Mouse (Mus musculus): ENCODE measurements at regions not wholly inside any gene's neighbourhood (a gene's known extent, or its start where the extent isn't known, plus 50 kb on each side); places are given as distances from the start of the nearest gene placed in this dataset.

DNA sequence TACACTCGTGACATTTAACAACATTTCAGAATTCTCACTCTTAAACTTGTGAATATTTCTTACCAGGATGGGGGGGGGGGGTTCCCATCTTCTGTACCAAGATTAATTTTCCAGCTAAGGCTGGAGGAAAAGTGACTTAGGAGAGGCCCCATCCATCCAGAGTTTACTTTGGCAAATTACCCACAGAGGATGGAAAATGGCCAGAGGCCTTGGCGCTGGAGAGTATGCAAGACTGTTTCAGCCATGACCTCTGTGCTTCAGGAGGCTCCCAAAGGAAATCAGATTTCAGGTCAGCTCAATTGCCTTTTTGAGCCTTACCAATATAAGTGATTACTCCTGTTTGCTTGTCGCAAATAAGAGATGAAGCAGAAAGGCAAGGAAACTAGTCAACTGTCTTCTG lies 143.4 kb upstream of the F930015N05Rik start:
- no peak overlapping the region for H3K9ac ChIP-seq
- H3K27me3 ChIP-seq (replicated peaks) = no peaks in the 10 kb centered on the region
- WGBS = 53% methylated on average over 3 of the region's 3 CpGs
- H3K4me1 ChIP-seq = no peaks in the 10 kb centered on the region
- H3K36me3 ChIP-seq = no peaks in the 10 kb centered on the region
- H3K27ac ChIP-seq (replicated peaks) = no peak overlapping the region
- H3K9me3 ChIP-seq = no peaks in the 10 kb centered on the region
- no peak for ATAC-seq (ENCODE audit: extremely low read depth, insufficient number of reproducible peaks, low FRiP score, low TSS enrichment)
- no peak overlapping the region for H3K4me3 ChIP-seq
- H3K4me2 ChIP-seq = no peak overlapping the region

DNA sequence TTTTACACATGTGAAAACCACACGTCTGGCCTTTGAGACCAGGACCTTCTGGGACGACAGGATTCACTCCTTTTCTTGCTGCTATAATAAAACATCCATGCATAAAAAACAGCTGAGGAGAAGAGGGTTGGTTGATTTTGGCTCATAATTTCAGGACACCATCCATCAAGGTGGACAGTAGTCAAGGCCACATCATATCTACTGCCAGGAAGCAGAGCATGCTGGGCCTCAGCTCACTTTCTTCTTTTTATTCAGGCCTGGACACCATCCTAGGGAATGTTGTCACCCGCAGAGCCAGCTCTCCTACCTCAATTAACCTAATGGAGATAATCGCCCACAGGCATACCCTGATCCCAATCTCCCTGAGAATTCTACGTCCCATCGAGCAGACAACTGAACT lies 149.6 kb upstream of the F930015N05Rik start:
- H3K27me3 ChIP-seq (replicated peaks) = peaks cover 11% of the 10 kb centered on the region; the same call in 1 of the 2 replicates
- H3K4me1 ChIP-seq = 0 out of 2 replicates have a peak, but pooled peaks cover 4% of the 10 kb centered on the region
- no peaks in the 10 kb centered on the region for H3K36me3 ChIP-seq
- H3K4me2 ChIP-seq = no peak overlapping the region
- no peaks in the 10 kb centered on the region for H3K9me3 ChIP-seq
- H3K27ac ChIP-seq (replicated peaks) = no peak overlapping the region
- ATAC-seq (ENCODE audit: extremely low read depth, insufficient number of reproducible peaks, low FRiP score, low TSS enrichment) = no peak
- no peak overlapping the region for H3K9ac ChIP-seq
- no peak overlapping the region for H3K4me3 ChIP-seq
- WGBS = 65% methylated on average over 6 of the region's 6 CpGs

DNA sequence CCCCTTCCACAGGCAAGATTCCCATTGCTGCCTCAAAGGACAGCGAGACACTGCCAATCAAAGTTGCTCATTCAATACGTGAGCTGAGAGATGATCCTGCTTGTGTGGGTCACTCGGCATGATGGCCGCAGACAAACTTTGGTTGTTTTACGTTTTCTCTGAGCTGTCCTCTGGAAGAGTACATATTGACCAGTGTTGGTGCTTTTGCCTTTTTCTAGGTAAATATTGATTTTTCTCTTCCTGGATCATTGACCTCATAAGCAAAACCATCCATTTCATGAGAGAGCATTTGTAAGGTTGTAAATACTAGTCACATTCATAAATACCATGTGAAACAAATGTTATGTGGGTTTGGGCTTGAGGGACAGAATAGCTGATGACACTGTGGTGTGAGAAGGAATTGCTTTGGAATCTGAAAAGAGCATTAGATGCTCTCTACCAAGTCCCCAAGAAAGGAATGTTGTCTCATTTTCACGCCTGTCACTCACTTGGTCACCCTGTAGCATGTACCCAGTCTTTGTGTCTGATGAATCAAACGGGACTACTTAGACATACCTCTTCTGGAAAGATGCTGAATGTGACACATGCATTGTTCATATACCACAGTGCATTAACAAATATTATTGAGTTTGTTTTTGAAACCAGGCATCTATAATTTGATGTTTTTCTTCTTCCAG lies 150.7 kb upstream of the F930015N05Rik start:
- H3K4me3 ChIP-seq = no peak overlapping the region
- 78% methylated on average over 7 of the region's 7 CpGs for WGBS
- H3K27ac ChIP-seq (replicated peaks) = no peak overlapping the region
- H3K4me1 ChIP-seq = 0 out of 2 replicates have a peak, but pooled peaks cover 4% of the 10 kb centered on the region
- H3K4me2 ChIP-seq = no peak overlapping the region
- no peaks in the 10 kb centered on the region for H3K36me3 ChIP-seq
- peaks cover 20% of the 10 kb centered on the region for H3K27me3 ChIP-seq (replicated peaks)
- H3K9me3 ChIP-seq = no peaks in the 10 kb centered on the region
- ATAC-seq (ENCODE audit: extremely low read depth, insufficient number of reproducible peaks, low FRiP score, low TSS enrichment) = no peak
- no peak overlapping the region for H3K9ac ChIP-seq

DNA sequence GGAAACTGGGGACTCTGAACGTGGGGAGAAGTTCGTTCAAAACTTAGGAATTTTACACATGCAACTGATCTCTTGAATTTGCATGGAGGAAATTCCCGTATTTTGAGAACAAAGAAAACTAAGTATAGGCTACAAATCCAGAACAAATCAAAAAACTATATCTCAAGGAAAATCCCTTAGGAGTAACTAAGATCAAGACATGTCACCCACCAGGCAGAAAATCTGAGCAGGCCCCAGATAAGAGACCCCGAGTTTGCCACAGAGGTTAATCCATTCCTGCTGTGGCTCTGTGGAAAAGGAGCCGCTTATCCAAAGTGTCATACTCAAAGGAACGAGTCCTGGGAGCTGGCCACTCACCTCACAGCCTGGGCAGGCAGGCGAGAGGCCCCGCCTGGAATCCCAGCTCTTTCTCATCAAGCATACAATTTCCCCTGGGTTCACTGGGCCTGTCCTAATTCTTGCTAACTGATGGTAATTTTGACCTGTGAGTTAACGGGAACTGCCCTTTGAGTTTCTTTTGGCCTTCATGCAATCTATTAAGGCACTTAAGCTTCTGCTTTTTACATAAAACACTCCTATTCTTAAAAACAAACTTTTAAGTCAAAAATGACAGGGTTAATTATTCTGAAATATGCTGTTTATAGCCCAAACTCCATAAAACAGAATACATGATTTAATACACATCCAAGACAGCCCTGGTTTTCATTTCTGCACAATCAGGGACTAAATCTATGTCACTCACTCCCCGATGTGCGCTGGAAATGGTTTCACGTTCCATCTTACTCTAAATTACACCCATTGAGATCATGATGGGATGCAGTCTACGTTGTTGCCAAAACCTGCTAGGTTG lies 151.5 kb upstream of the F930015N05Rik start:
- no peaks in the 10 kb centered on the region for H3K9me3 ChIP-seq
- no peak overlapping the region for H3K4me3 ChIP-seq
- no peak for ATAC-seq (ENCODE audit: extremely low read depth, insufficient number of reproducible peaks, low FRiP score, low TSS enrichment)
- no peak overlapping the region for H3K9ac ChIP-seq
- 45% methylated on average over 13 of the region's 13 CpGs for WGBS
- H3K27me3 ChIP-seq (replicated peaks) = peaks cover 25% of the 10 kb centered on the region
- H3K27ac ChIP-seq (replicated peaks) = no peak overlapping the region
- no peak overlapping the region for H3K4me2 ChIP-seq
- 0 out of 2 replicates have a peak, but pooled peaks cover 4% of the 10 kb centered on the region for H3K4me1 ChIP-seq
- H3K36me3 ChIP-seq = no peaks in the 10 kb centered on the region

DNA sequence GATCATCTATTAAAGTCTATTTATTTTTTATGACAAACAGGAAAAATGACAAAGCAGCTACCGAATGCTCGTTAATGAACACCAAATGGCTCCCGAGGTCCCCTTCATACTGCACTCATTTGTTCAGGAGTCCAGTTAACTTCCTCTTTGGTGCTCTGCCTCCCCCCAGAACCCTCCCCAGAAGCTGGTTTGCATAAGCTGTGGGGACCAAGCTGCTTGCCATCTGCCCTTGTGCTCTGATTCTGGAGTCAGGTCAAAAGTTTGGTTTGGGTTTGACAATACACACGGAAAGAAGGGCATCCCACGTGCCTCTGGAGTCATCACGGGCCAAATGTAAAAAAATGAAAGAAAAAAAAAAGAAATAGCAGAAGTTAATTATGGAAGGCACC lies 152.1 kb upstream of the F930015N05Rik start:
- no peaks in the 10 kb centered on the region for H3K36me3 ChIP-seq
- 0 out of 2 replicates have a peak, but pooled peaks cover 4% of the 10 kb centered on the region for H3K4me1 ChIP-seq
- ATAC-seq (ENCODE audit: extremely low read depth, insufficient number of reproducible peaks, low FRiP score, low TSS enrichment) = no peak
- H3K27ac ChIP-seq (replicated peaks) = no peak overlapping the region
- H3K27me3 ChIP-seq (replicated peaks) = peaks cover 31% of the 10 kb centered on the region
- WGBS = 82% methylated on average over 6 of the region's 6 CpGs
- no peaks in the 10 kb centered on the region for H3K9me3 ChIP-seq
- no peak overlapping the region for H3K4me2 ChIP-seq
- no peak overlapping the region for H3K9ac ChIP-seq
- H3K4me3 ChIP-seq = no peak overlapping the region

DNA sequence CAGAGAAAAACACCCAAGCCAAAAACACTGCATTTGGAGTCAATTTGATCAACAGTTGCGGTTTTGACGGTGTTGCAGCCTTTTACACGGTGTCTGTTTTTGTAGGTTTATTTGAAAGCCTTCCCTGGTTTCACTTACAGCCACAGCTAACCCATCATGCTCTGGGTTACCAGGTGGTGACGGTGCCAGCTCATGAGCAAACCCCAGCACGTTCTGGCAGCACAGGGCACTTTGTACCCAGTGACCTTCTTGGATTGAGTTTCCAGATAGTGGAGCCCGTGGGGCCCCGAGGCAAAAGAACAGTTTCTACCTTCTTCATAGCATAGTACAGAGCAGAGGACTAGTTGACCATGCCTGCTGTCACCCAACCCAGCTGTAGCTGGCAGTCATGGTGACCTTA lies 152.6 kb upstream of the F930015N05Rik start:
- Histone ChIP-seq H3K27ac (replicated peaks) (no peak overlapping the region), H3K27me3 (replicated peaks) (peaks cover 36% of the 10 kb centered on the region), H3K4me1 (0 out of 2 replicates have a peak, but pooled peaks cover 4% of the 10 kb centered on the region), H3K36me3 (no peaks in the 10 kb centered on the region), H3K9ac (no peak overlapping the region), H3K4me2 (no peak overlapping the region), H3K9me3 (no peaks in the 10 kb centered on the region), H3K4me3 (no peak overlapping the region)
- WGBS = 67% methylated on average over 7 of the region's 7 CpGs
- no peak for ATAC-seq (ENCODE audit: extremely low read depth, insufficient number of reproducible peaks, low FRiP score, low TSS enrichment)

DNA sequence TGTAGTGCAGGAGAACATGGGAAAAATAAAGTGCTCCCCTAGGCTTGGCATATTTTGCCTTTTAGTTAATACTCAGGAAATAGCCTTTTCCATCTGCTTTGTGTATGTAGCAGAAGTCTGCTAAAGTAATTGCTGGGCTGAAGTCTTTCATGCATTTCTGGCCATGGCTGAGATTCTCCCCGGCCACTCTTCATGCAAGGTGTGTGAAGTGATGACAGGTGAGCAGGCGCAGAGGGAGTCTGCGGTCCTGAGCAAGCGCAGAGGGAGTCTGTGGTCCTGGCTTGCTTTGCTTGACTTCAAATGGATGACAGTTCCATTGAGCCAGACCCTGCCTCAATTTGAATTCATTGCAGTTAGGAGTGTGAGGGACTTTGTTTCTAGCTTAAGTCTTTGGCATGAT lies 153.6 kb upstream of the F930015N05Rik start:
- ATAC-seq (ENCODE audit: extremely low read depth, insufficient number of reproducible peaks, low FRiP score, low TSS enrichment) = no peak
- WGBS = 63% methylated on average over 4 of the region's 4 CpGs
- no peaks in the 10 kb centered on the region for H3K9me3 ChIP-seq
- no peak overlapping the region for H3K9ac ChIP-seq
- peaks cover 46% of the 10 kb centered on the region for H3K27me3 ChIP-seq (replicated peaks)
- no peak overlapping the region for H3K27ac ChIP-seq (replicated peaks)
- no peaks in the 10 kb centered on the region for H3K36me3 ChIP-seq
- H3K4me3 ChIP-seq = no peak overlapping the region
- H3K4me2 ChIP-seq = no peak overlapping the region
- 0 out of 2 replicates have a peak, but pooled peaks cover 4% of the 10 kb centered on the region for H3K4me1 ChIP-seq

DNA sequence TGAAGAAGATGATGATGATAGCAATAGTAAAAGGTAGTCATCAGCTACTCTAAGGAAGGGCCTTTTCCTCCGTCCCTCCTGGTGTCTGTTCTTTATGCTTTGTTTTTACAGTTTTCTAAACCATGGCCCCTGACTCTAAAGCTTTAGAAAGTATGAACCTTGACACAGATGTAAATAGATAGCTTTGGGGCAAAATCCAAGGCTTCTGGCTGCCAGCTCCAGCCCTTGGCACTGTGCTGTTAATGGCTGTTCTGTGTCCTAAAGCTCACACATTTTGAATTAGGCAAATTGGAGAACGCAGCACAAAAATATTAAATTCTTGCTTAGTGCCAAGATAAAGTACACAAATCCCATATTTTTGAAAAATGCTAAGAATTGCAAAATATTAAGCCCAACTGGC lies 155.8 kb upstream of the F930015N05Rik start:
- Histone ChIP-seq H3K4me1 (peaks cover 11% of the 10 kb centered on the region; the same call in 1 of the 2 replicates), H3K36me3 (no peaks in the 10 kb centered on the region), H3K9ac (no peak overlapping the region), H3K4me2 (no peak overlapping the region), H3K27me3 (replicated peaks) (peaks cover 61% of the 10 kb centered on the region), H3K9me3 (no peaks in the 10 kb centered on the region), H3K4me3 (no peak overlapping the region), H3K27ac (replicated peaks) (no peak overlapping the region)
- 74% methylated on average over 2 of the region's 2 CpGs for WGBS
- ATAC-seq (ENCODE audit: extremely low read depth, insufficient number of reproducible peaks, low FRiP score, low TSS enrichment) = no peak

DNA sequence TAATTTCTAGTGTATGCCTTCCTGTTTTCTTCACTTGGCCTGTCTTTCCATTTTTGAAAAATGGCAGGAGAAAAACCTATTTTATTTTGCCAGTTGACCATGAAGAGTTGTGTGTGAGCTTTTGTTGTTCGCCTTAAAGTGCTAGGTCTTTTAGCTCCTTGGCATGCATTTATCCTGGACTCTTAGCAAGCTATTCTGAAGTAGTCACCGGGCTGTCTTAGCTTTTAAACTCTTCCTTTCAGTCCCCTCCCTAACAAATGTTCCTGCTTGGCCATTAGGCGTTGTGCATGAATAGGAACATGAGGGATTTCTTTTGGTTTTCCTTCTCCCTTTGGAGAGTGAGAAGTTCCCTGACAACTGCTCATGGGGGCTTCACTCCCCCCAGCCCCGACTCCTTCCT lies 160.9 kb upstream of the F930015N05Rik start:
- H3K36me3 ChIP-seq = no peaks in the 10 kb centered on the region
- H3K9me3 ChIP-seq = 0 out of 2 replicates have a peak, but pooled peaks cover 4% of the 10 kb centered on the region
- H3K27ac ChIP-seq (replicated peaks) = no peak overlapping the region
- ATAC-seq (ENCODE audit: extremely low read depth, insufficient number of reproducible peaks, low FRiP score, low TSS enrichment) = no peak
- no peak overlapping the region for H3K9ac ChIP-seq
- peaks cover 54% of the 10 kb centered on the region for H3K27me3 ChIP-seq (replicated peaks)
- H3K4me1 ChIP-seq = peaks cover 42% of the 10 kb centered on the region
- H3K4me3 ChIP-seq = no peak overlapping the region
- no peak overlapping the region for H3K4me2 ChIP-seq
- WGBS = 79% methylated on average over 4 of the region's 4 CpGs

DNA sequence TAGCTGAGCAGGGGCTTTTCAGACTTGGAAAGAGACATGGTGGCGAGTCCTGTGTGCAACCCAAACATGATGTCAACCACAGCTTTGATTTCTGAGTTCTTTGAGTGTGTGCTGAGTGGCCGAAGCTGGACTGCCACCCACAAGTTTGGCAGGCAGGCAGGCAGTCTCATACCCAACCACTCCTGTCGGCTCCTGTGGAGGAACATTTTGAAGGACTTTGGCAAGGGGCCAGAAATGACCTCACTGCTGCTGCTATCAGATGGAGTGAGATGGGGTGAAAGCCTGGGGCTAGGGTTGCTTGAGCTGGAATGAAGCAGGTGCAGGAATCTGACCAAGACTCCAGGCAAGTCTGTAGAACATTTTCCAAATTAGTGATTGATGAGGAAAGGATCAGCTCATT lies 162.7 kb upstream of the F930015N05Rik start:
- peaks cover 42% of the 10 kb centered on the region for H3K4me1 ChIP-seq
- WGBS = 20% methylated on average over 3 of the region's 3 CpGs
- no peak overlapping the region for H3K4me2 ChIP-seq
- H3K9me3 ChIP-seq = 0 out of 2 replicates have a peak, but pooled peaks cover 7% of the 10 kb centered on the region
- H3K9ac ChIP-seq = no peak overlapping the region
- no peak for ATAC-seq (ENCODE audit: extremely low read depth, insufficient number of reproducible peaks, low FRiP score, low TSS enrichment)
- no peak overlapping the region for H3K27ac ChIP-seq (replicated peaks)
- H3K36me3 ChIP-seq = no peaks in the 10 kb centered on the region
- no peak overlapping the region for H3K4me3 ChIP-seq
- peaks cover 43% of the 10 kb centered on the region for H3K27me3 ChIP-seq (replicated peaks)

DNA sequence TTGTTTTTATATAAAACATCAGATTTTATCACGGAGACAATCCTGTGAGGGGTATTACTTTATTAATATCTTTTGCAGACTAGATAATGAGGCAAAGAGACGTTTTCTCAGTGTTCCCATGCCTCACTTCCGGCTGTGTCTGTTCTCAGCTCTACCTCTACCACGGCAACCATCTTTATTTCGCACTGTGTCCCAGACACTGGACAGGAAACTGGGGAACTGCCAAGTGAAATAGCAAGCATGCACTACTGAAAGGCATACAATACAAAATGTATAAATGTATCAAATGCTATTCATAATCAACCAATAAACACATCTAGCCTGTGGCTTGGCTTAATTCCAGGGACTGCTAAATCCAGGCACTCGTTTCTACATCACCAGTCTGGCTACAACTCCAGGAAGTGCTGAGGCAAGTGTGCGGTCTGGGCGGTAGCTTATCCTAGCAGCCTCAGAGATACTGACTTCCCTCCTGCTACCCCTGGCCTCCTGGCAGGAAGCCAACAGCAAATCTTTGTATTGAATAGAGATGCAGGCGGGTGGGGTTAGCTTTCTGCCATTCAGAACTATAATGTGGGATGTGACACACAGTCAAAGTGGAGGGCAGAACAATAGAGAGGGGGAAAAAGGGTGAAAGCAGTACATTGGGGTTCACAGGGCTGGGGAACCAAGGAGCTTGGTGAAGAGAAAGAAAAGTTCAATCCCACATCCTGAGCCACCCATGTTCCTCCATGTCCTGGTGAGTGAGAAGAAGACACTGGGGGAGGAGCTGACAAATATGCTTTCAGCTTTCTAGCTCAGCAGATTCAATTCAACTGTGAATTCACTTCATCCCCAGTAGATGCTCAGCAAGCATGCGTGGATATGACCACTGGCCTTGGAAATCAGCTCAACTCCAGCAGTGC lies 164.0 kb upstream of the F930015N05Rik start:
- H3K4me1 ChIP-seq = peaks cover 42% of the 10 kb centered on the region
- H3K36me3 ChIP-seq = no peaks in the 10 kb centered on the region
- peak overlapping the region; percentile 20 for H3K4me2 ChIP-seq
- ATAC-seq (ENCODE audit: extremely low read depth, insufficient number of reproducible peaks, low FRiP score, low TSS enrichment) = peak; percentile 87
- peaks cover 30% of the 10 kb centered on the region for H3K27me3 ChIP-seq (replicated peaks)
- WGBS = 29% methylated on average over 10 of the region's 10 CpGs
- H3K4me3 ChIP-seq = no peak overlapping the region
- H3K9me3 ChIP-seq = 0 out of 2 replicates have a peak, but pooled peaks cover 7% of the 10 kb centered on the region
- H3K9ac ChIP-seq = no peak overlapping the region
- peak overlapping the region; percentile 70 for H3K27ac ChIP-seq (replicated peaks)
